Mouse (Mus musculus) naive thymus-derived CD4-positive, alpha-beta T cell, adult 2 months (primary cell): ENCODE measurements around the gene Myo18b.

Source experiments
- DNase-seq: peaks from one replicate; pipeline ENCODE4 v3.0.0-alpha.2; 2011; ENCODE audit warnings: low read depth

Myo18b gene

GRCm38 (mm10) chr5:112747306-112747930, 148.7 kb downstream of the Myo18b start:
- DNase-seq, result no peak

GRCm38 (mm10) chr5:112745176-112745575, 151.0 kb downstream of the Myo18b start:
- DNase-seq, result no peak

- no peak for DNase-seq
These were observed 151.6 kb downstream of the Myo18b start for GRCm38 (mm10) chr5:112744571-112744970.

- DNase-seq, result no peak
These were observed 153.0 kb downstream of the Myo18b start for GRCm38 (mm10) chr5:112743121-112743520.

- DNase-seq, result no peak
These were observed 155.5 kb downstream of the Myo18b start for GRCm38 (mm10) chr5:112740651-112741050.

- DNase-seq, result no peak
These were observed 161.1 kb downstream of the Myo18b start for GRCm38 (mm10) chr5:112735040-112735439.

GRCm38 (mm10) chr5:112730604-112731003, 165.6 kb downstream of the Myo18b start:
- no peak for DNase-seq

GRCm38 (mm10) chr5:112728432-112728831, 167.7 kb downstream of the Myo18b start:
- no peak for DNase-seq

- DNase-seq, result peak; percentile 3
These were observed 177.4 kb downstream of the Myo18b start for GRCm38 (mm10) chr5:112718655-112719306.

- no peak for DNase-seq
These were observed 181.3 kb downstream of the Myo18b start for GRCm38 (mm10) chr5:112714679-112715446.

- DNase-seq, result no peak
These were observed 186.3 kb downstream of the Myo18b start for GRCm38 (mm10) chr5:112709831-112710230.

GRCm38 (mm10) chr5:112708441-112708840, 187.7 kb downstream of the Myo18b start:
- no peak for DNase-seq

GRCm38 (mm10) chr5:112707478-112707877, 188.7 kb downstream of the Myo18b start:
- DNase-seq, result no peak

GRCm38 (mm10) chr5:112700794-112701193, 195.4 kb downstream of the Myo18b start:
- no peak for DNase-seq

GRCm38 (mm10) chr5:112696683-112697082, 199.5 kb downstream of the Myo18b start:
- no peak for DNase-seq

- no peak for DNase-seq
These were observed 200.9 kb downstream of the Myo18b start for GRCm38 (mm10) chr5:112695254-112695711.

- no peak for DNase-seq
These were observed 202.8 kb downstream of the Myo18b start for GRCm38 (mm10) chr5:112693286-112693849.

GRCm38 (mm10) chr5:112687100-112687818, 208.9 kb downstream of the Myo18b start:
- DNase-seq, result no peak

- DNase-seq, result no peak
These were observed 209.7 kb downstream of the Myo18b start for GRCm38 (mm10) chr5:112686309-112687099.

- no peak for DNase-seq
These were observed 216.9 kb downstream of the Myo18b start for GRCm38 (mm10) chr5:112679251-112679650.

GRCm38 (mm10) chr5:112678153-112678552, 218.0 kb downstream of the Myo18b start:
- no peak for DNase-seq
